ENCODE assay signal across 9 mouse cellular contexts in the genomic region with DNA sequence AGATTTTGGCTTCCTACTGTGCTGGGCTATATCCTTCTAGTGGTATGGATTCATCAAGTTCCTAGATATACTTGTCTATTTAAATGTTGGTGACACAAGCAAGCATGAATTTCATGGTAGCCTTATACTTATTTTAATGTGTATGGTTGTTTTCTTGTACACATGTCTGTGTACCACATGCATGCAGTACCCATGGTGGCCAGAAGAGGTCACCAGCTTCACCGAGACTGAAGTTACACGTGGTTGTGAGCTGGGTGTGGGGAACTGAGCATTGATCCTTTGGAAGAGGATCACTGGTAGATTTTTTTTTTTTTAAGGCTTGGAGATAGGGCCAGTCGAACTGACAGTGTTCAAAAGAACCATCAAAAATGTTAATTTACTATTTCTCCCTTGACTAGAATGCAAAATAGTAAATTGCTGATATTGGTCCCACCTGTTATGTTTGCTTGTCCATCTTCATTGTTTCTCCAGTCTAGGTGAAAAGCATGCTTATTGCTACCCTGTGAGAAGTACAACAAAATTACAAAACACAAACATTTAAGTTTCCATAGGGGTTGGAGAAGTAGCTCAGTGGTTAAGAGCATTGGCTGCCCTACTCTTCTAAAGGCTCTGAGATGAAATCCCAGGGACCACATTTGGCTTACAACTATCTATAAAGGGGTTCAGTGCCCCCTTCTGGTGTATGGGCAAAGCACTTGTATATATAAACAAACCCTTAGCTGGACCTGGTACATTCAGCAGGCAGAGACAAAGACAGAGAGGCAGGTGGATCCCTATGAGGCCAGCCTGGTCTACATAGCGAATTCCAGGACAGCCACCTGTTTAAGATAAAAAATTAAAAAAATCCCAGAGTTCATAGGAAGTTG. TPM values are rescaled to one million over a fixed set of nuclear protein-coding genes. Genes with fewer than 3 reads are reported as not detected.
A peak's percentile ranks its signal among the peaks of the same experiment; 100 is the strongest.
DNase-seq lines count a peak whose midpoint lies in the region; ATAC-seq lines count a peak whose summit lies in the region.
"Had no signal": no experiment of that assay in that cellular context is flagged by ENCODE, and none has a peak within 500 bp of the region (broad histone marks: within the 10 kb centered on the region; RNA-seq: fewer than 3 reads in every experiment).

No protein-coding gene starts in this region.

- no peaks in the 10 kb centered on the region for H3K9me3 ChIP-seq in intestine, embryonic 14.5 days (ENCODE audit: control insufficient read depth, low read length)
- H3K9me3 ChIP-seq in intestine, embryonic 15.5 days = no peaks in the 10 kb centered on the region
- H3K9me3 ChIP-seq: midbrain, embryonic 12.5 days had no signal

- H3K9ac ChIP-seq in intestine, embryonic 14.5 days (ENCODE audit: low read length) = no peak overlapping the region
- H3K9ac ChIP-seq in intestine, embryonic 15.5 days = no peak overlapping the region
- H3K9ac ChIP-seq: midbrain, embryonic 12.5 days had no signal

- WGBS in intestine, embryonic 14.5 days = 72% methylated on average over 4 of the region's 4 CpGs
- 63% methylated on average over 4 of the region's 4 CpGs for WGBS in intestine, embryonic 15.5 days

- DNase-seq in intestine, embryonic 14.5 days (ENCODE audit: low spot score) = no peak
- peak; percentile 76 to 82 for DNase-seq in CD8-positive naive resting alpha-beta T cell, adult 2 months (ENCODE audit: low read depth in 2 of 2, low spot score in 2 of 2)
- DNase-seq in adrenal gland, postnatal 25 days = peak; percentile 46
- DNase-seq in kidney, postnatal 4 days = peak; percentile 77 to 79
- DNase-seq in monocyte, adult 2 months (ENCODE audit: low read depth in 1 of 2, low spot score in 2 of 2) = peak; percentile 11 to 50
- peak; percentile 90 for DNase-seq in thymus, postnatal 4 days

- H3K27me3 ChIP-seq in intestine, embryonic 14.5 days (replicated peaks; ENCODE audit: control insufficient read depth, insufficient read depth, low read length) = no peaks in the 10 kb centered on the region
- H3K27me3 ChIP-seq in intestine, embryonic 15.5 days (replicated peaks) = no peaks in the 10 kb centered on the region
- H3K27me3 ChIP-seq: midbrain, embryonic 12.5 days had no signal

- peaks cover 18% of the 10 kb centered on the region for H3K36me3 ChIP-seq in intestine, embryonic 14.5 days (ENCODE audit: control insufficient read depth, insufficient read depth, low read length)
- H3K36me3 ChIP-seq in intestine, embryonic 15.5 days = 0 out of 2 replicates have a peak, but pooled peaks cover 2% of the 10 kb centered on the region

- no peak overlapping the region for H3K4me3 ChIP-seq in intestine, embryonic 14.5 days (ENCODE audit: low read depth, low read length)
- H3K4me3 ChIP-seq in intestine, embryonic 15.5 days (replicated peaks) = no peak overlapping the region
- H3K4me3 ChIP-seq: midbrain, embryonic 12.5 days had no signal

- no peak overlapping the region for H3K4me2 ChIP-seq in intestine, embryonic 14.5 days (ENCODE audit: low read length)
- no peak overlapping the region for H3K4me2 ChIP-seq in intestine, embryonic 15.5 days (replicated peaks)
- H3K4me2 ChIP-seq: midbrain, embryonic 12.5 days had no signal

- H3K4me1 ChIP-seq in intestine, embryonic 14.5 days (replicated peaks; ENCODE audit: control insufficient read depth, insufficient read depth, low read length) = no peaks in the 10 kb centered on the region
- no peaks in the 10 kb centered on the region for H3K4me1 ChIP-seq in intestine, embryonic 15.5 days (replicated peaks)
- H3K4me1 ChIP-seq: midbrain, embryonic 12.5 days had no signal

- H3K27ac ChIP-seq in intestine, embryonic 14.5 days (ENCODE audit: low read depth) = no peak overlapping the region
- no peak overlapping the region for H3K27ac ChIP-seq in intestine, embryonic 15.5 days
- H3K27ac ChIP-seq: midbrain, embryonic 12.5 days had no signal

- ATAC-seq in intestine, embryonic 14.5 days (replicated peaks; ENCODE audit: low FRiP score, low TSS enrichment, low read depth) = 0 out of 2 replicates have a peak, but pooled peaks have one; percentile 23
- ATAC-seq in intestine, embryonic 15.5 days = no peak
- peak; percentile 81 for ATAC-seq in erythroblast, adult 5-6 weeks (replicated peaks; ENCODE audit: low FRiP score, poor library complexity, severe bottlenecking)

RNA-seq across cellular contexts. Expression of a gene that starts 49.3 kb away (rescaled TPM):
- 32.9 and 34.3 TPM in 2 replicates for polyA plus RNA-seq in intestine, embryonic 14.5 days (2014; fragmentation: Nextera tagmentation; extraction: Ambion mirVana)
- polyA plus RNA-seq in intestine, embryonic 15.5 days (2015; fragmentation: Nextera tagmentation; extraction: Ambion mirVana) = 30.2 and 30.5 TPM in 2 replicates
- total RNA-seq in adrenal gland, postnatal 25 days (2021) = 25.6 and 26.7 TPM in 2 replicates
- 4.2 and 10.4 TPM in 2 replicates for total RNA-seq in erythroblast, adult 5-6 weeks (2015; ENCODE audit: low replicate concordance)
- total RNA-seq in erythroblast, adult 5-6 weeks (2017; ENCODE audit: low replicate concordance) = 6.7 and 8.4 TPM in 2 replicates
